Mouse (Mus musculus) kidney, adult 2 months (tissue): Measurements from ENCODE around the gene Brsk2.

Source experiments
- CTCF ChIP-seq: fragments of 200-500 bp; conservative IDR thresholded peaks from 2 replicates; pipeline ENCODE4 v1.5.1; 2011; ENCODE audit warnings: low read depth, mild to moderate bottlenecking, control low read depth, low read length, moderate library complexity, mixed read lengths; ENCODE audit not compliant: insufficient read depth, insufficient read length
- POLR2A ChIP-seq: fragments of 200-500 bp; IDR thresholded peaks from one replicate; pipeline ENCODE4 v1.6.1; 2011; ENCODE audit warnings: low read depth, low read length, control low read depth

DNA sequence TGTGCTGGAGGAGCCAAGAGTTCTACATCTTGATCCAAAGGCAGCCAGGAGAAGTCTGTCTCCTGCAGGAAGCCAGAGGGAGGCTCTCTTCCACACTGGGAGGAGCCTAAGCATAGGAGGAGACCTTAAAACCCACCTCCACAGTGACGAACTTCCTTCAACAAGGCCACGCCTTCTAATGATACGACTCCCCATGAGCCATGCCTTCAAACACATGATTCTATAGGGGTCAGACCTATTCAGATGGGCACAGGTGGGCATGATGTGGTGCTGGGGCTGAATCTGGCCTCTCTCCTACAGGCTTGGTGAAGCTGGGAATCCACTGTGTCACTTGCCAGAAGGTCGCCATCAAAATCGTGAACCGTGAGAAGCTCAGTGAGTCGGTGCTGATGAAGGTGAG lies 31.7 kb downstream of the Brsk2 start:
- TF ChIP-seq CTCF (no peak), POLR2A (no peak)
